Mouse (Mus musculus): ENCODE measurements at regions not wholly inside any gene's neighbourhood (a gene's known extent, or its start where the extent isn't known, plus 50 kb on each side); places are given as distances from the start of the nearest gene placed in this dataset.

GRCm38 (mm10) chr1:69746575-69747290 is 59.7 kb upstream of the Ikzf2 start:
- ATAC-seq (replicated peaks in 1 of 2; ENCODE audit: insufficient read depth in 1 of 2, low FRiP score in 2 of 2, low TSS enrichment in 1 of 2, low read depth in 1 of 2, poor library complexity in 2 of 2, severe bottlenecking in 2 of 2), result no peak

- ATAC-seq (replicated peaks in 1 of 2; ENCODE audit: insufficient read depth in 1 of 2, low FRiP score in 2 of 2, low TSS enrichment in 1 of 2, low read depth in 1 of 2, poor library complexity in 2 of 2, severe bottlenecking in 2 of 2), result peak; percentile 83 to 89
Observed at GRCm38 (mm10) chr1:69752724-69753123, 65.7 kb upstream of the Ikzf2 start.

- no peak for ATAC-seq (replicated peaks in 1 of 2; ENCODE audit: insufficient read depth in 1 of 2, low FRiP score in 2 of 2, low TSS enrichment in 1 of 2, low read depth in 1 of 2, poor library complexity in 2 of 2, severe bottlenecking in 2 of 2)
Observed at GRCm38 (mm10) chr1:69757702-69758101, 69.1 kb upstream of the Spag16 start.

GRCm38 (mm10) chr1:69759544-69759943 is 67.2 kb upstream of the Spag16 start:
- ATAC-seq (replicated peaks in 1 of 2; ENCODE audit: insufficient read depth in 1 of 2, low FRiP score in 2 of 2, low TSS enrichment in 1 of 2, low read depth in 1 of 2, poor library complexity in 2 of 2, severe bottlenecking in 2 of 2), result peak; percentile 96 to 99

- ATAC-seq (replicated peaks in 1 of 2; ENCODE audit: insufficient read depth in 1 of 2, low FRiP score in 2 of 2, low TSS enrichment in 1 of 2, low read depth in 1 of 2, poor library complexity in 2 of 2, severe bottlenecking in 2 of 2), result no peak
Observed at GRCm38 (mm10) chr1:69768714-69769113, 58.1 kb upstream of the Spag16 start.

- peak; percentile 65 to 69; a peak in 2 of 4 replicates for ATAC-seq (replicated peaks in 1 of 2; ENCODE audit: insufficient read depth in 1 of 2, low FRiP score in 2 of 2, low TSS enrichment in 1 of 2, low read depth in 1 of 2, poor library complexity in 2 of 2, severe bottlenecking in 2 of 2)
Observed at GRCm38 (mm10) chr1:69770209-69770608, 56.6 kb upstream of the Spag16 start.

- no peak for ATAC-seq (replicated peaks in 1 of 2; ENCODE audit: insufficient read depth in 1 of 2, low FRiP score in 2 of 2, low TSS enrichment in 1 of 2, low read depth in 1 of 2, poor library complexity in 2 of 2, severe bottlenecking in 2 of 2)
Observed at GRCm38 (mm10) chr1:69771436-69771835, 55.3 kb upstream of the Spag16 start.

- ATAC-seq (replicated peaks in 1 of 2; ENCODE audit: insufficient read depth in 1 of 2, low FRiP score in 2 of 2, low TSS enrichment in 1 of 2, low read depth in 1 of 2, poor library complexity in 2 of 2, severe bottlenecking in 2 of 2), result 0 out of 4 replicates have a peak, but pooled peaks of 1 of the 2 experiments have one; percentile 12
Observed at GRCm38 (mm10) chr1:69775589-69775988, 51.2 kb upstream of the Spag16 start.
